Mouse (Mus musculus) urinary bladder, postnatal 0 days (tissue): ENCODE measurements around the gene Krba1. TPM values are rescaled to one million over a fixed set of nuclear protein-coding genes. Genes with fewer than 3 reads are reported as not detected.

Experiments
- microRNA-seq: library from miRNA; unstranded; fragments of <30 nt; microRNA quantifications from one replicate; pipeline ENCODE4, GENCODE M21; 2016
- polyA plus RNA-seq: library from polyadenylated mRNA; unstranded; fragments of >200 nt; fragmentation: Nextera tagmentation; extraction: Ambion mirVana; gene quantifications from 2 replicates; pipeline ENCODE4 v1.2.1, GENCODE M21; 2015

Krba1 gene
- polyA plus RNA-seq, result 7.3 and 7.6 TPM in 2 replicates

GRCm38 (mm10) chr6:48395105-48396007, at the start of gene Krba1:
Gene Krba1 (plus strand): TSS chr6:48395586.

DNA sequence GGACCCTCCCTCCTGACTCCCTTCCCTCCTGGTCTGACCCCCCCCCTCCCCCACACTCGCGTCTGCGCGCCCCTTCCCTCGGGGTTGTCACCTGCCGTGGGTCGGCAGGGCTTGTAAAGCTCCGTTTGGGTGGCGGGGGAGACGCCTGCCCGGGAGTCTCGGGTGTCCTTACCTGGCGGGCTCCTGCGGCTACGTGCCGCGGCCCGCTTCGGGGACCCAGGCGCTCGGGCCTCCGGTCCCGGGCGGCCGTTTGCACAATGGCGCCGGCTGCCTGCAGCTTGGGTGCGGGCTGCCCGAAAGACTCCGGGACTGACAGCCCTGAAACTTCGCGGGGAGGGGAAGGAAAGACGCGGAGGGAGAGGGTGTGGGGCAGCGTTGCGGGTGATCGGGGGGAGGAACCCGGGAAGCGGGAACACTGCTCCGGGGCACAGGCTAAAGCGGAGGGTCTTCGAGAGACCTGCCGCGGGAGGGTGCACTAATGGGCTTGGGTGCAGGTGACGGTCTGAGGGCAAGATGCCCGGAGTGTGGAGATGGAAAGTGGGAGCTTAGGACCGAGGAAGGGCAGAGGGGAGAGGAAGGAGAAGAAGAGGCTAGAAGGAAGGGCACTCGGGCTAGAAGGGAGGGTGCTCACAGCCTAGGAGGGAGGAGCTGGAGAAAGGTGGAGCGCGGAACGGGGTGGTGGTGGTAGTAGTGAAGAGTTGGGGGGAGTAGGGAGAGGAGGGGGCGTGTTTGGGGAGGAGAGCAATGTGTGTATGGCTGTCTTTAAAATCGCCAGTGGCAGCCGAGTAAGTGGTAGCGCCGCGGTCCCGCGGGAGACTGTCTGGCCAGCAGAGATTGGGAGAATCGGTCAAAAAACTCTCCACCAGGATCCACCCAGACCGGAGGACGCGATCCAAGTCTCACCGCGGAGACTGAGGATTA, 50.1 kb downstream of the Krba1 start, which contains the start of gene Zfp467:
Gene Zfp467, minus strand, starts transcription at position 645 of the 921 bp plus-strand sequence.

GRCm38 (mm10) chr6:48447929-48448328, 52.5 kb downstream of the Krba1 start, which contains the start of gene Sspo:
Gene Sspo (plus strand): TSS chr6:48448229.

Small RNA genes within 50 kb of the gene (microRNA-seq; reads per million reads assigned to microRNA genes)
- not detected for gene Gm24325

Other genes with a start within 250 kb of the Krba1 start
- 43.5 and 50.9 TPM in 2 replicates for gene Zfp467, start 50.2 kb downstream of the Krba1 start, polyA plus RNA-seq
- gene Sspo, start 52.6 kb downstream of the Krba1 start, polyA plus RNA-seq, result 0.08 and 0.10 TPM in 2 replicates
- gene Atp6v0e2, start 142.0 kb downstream of the Krba1 start, polyA plus RNA-seq, result 42.7 and 44.7 TPM in 2 replicates
- 4.8 and 5.3 TPM in 2 replicates for gene Lrrc61, start 159.2 kb downstream of the Krba1 start, polyA plus RNA-seq
- 956 and 1,075 TPM in 2 replicates for gene Rarres2, start 177.2 kb downstream of the Krba1 start, polyA plus RNA-seq
- not detected in 2 replicates for gene Gm45021, start 194.0 kb downstream of the Krba1 start, polyA plus RNA-seq
- 36.6 and 40.8 TPM in 2 replicates for gene Repin1, start 198.3 kb downstream of the Krba1 start, polyA plus RNA-seq
- 1.4 TPM in 1 of 2 replicates, not detected in the other for gene Gm44965, start 198.4 kb downstream of the Krba1 start, polyA plus RNA-seq
- 4.7 and 5.6 TPM in 2 replicates for gene Zfp775, start 206.5 kb downstream of the Krba1 start, polyA plus RNA-seq
- gene AI854703, start 231.2 kb downstream of the Krba1 start, polyA plus RNA-seq, result 1.7 and 2.3 TPM in 2 replicates